Mouse (Mus musculus): ENCODE data around the gene Ift81. TPM values are rescaled to one million over a fixed set of nuclear protein-coding genes. Genes with fewer than 3 reads are reported as not detected.
A peak's percentile ranks its signal among the peaks of the same experiment; 100 is the strongest.

The Ift81 gene
- polyA plus RNA-seq, 1 experiment from 2014 or later = 42.2 TPM

GRCm38 (mm10) chr5:122529316-122529715 is 85.0 kb downstream of the Ift81 start:
- H3K36me3 ChIP-seq = peaks cover 12% of the 10 kb centered on the region
- no peaks in the 10 kb centered on the region for H3K9me3 ChIP-seq (replicated peaks)
- peak overlapping the region; percentile 72; the same call in 1 of the 2 replicates for H3K27ac ChIP-seq
- no peaks in the 10 kb centered on the region for H3K27me3 ChIP-seq (ENCODE audit: low read depth, poor library complexity, severe bottlenecking)
- 67% methylated on average over 3 of the region's 3 CpGs for WGBS
- no peak overlapping the region for H3K4me3 ChIP-seq
- no peak for DNase-seq (ENCODE audit: low spot score)
- peaks cover 36% of the 10 kb centered on the region for H3K4me1 ChIP-seq

- peaks cover 36% of the 10 kb centered on the region for H3K4me1 ChIP-seq
Observed at GRCm38 (mm10) chr5:122528591-122528990, 85.7 kb downstream of the Ift81 start.

DNA sequence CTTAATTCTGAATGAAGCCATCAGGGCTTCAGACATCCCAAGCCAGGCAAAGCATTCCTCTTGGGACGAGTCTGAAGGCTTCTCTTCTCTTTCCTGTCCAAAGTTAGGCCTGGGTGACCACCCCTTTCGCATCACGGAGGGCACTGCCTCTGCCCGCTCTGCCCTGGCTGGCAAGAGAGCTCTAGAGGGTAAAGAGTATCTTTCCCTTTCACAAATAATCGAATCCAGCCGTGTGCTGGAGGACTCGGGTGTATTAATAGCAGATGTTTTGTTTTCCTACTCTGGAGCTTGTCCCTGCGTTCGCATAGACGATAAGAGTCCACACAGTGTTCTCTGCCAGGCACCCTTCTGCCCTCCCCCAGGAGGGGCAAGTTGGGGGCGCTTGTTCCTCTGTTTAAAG is 86.6 kb downstream of the Ift81 start:
- peak; percentile 64 for DNase-seq (ENCODE audit: low spot score)
- Histone ChIP-seq H3K4me1 (peaks cover 36% of the 10 kb centered on the region), H3K36me3 (peaks cover 12% of the 10 kb centered on the region), H3K27me3 (ENCODE audit: low read depth, poor library complexity, severe bottlenecking) (no peaks in the 10 kb centered on the region), H3K9me3 (replicated peaks) (no peaks in the 10 kb centered on the region), H3K27ac (peak overlapping the region; percentile 72), H3K4me3 (peak overlapping the region; percentile 18; the same call in 1 of the 2 replicates)
- 37% methylated on average over 11 of the region's 11 CpGs for WGBS

More at GRCm38 (mm10) chr5:122528591-122528990, 85.7 kb downstream of the Ift81 start:
- Histone ChIP-seq H3K27ac (peak overlapping the region; percentile 72), H3K27me3 (ENCODE audit: low read depth, poor library complexity, severe bottlenecking) (no peaks in the 10 kb centered on the region), H3K4me3 (no peak overlapping the region), H3K36me3 (peaks cover 12% of the 10 kb centered on the region), H3K9me3 (replicated peaks) (no peaks in the 10 kb centered on the region)
- no peak for DNase-seq (ENCODE audit: low spot score)
- WGBS = 85% methylated on average over 3 of the region's 3 CpGs

GRCm38 (mm10) chr5:122526878-122527730 is 87.2 kb downstream of the Ift81 start:
- Histone ChIP-seq H3K9me3 (replicated peaks) (no peaks in the 10 kb centered on the region), H3K4me3 (peak overlapping the region; percentile 18; the same call in 1 of the 2 replicates), H3K4me1 (peaks cover 36% of the 10 kb centered on the region), H3K27me3 (ENCODE audit: low read depth, poor library complexity, severe bottlenecking) (no peaks in the 10 kb centered on the region), H3K36me3 (peaks cover 9% of the 10 kb centered on the region), H3K27ac (peak overlapping the region; percentile 72)
- DNase-seq (ENCODE audit: low spot score) = no peak
- WGBS = 75% methylated on average over 15 of the region's 15 CpGs

- Histone ChIP-seq H3K4me3 (no peak overlapping the region), H3K27me3 (ENCODE audit: low read depth, poor library complexity, severe bottlenecking) (no peaks in the 10 kb centered on the region), H3K4me1 (peaks cover 36% of the 10 kb centered on the region), H3K9me3 (replicated peaks) (no peaks in the 10 kb centered on the region), H3K27ac (peak overlapping the region; percentile 72; the same call in 1 of the 2 replicates), H3K36me3 (peaks cover 9% of the 10 kb centered on the region)
- DNase-seq (ENCODE audit: low spot score) = no peak
- WGBS = 95% methylated on average over 9 of the region's 9 CpGs
Observed at GRCm38 (mm10) chr5:122526405-122526804, 87.9 kb downstream of the Ift81 start.

DNA sequence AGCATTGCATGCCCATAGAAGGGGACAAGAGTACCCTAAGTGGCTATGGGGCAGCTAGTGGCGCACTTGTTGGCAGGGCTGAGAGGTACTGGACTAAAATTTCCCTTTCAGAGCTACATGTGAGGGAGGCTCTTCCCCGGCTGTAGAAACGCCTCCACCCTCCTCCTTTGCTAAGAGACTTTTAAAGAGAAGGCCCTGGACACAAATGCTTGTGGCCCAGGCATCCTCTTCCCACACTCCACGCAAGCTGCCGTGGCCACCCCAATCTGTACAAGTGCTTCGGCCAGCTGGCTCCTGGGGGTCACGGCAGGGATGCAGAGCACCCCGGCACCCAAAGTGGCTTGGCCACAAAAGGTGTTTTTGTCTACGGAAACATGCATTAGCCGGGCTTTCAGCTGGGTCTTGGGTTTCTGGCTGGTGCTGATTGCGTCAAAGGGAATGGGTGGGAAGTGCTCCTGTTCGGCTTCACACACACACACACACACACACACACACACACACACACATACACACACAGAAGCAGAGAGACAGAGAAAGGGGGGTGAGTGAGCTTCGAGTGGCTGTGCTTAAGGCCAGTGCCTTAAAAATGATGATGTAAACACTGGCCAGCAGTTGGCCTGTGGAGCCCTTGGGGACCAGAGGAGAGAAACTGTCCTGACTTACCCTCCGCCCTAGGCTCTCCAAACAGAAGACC is 88.9 kb downstream of the Ift81 start:
- Histone ChIP-seq H3K36me3 (peaks cover 9% of the 10 kb centered on the region), H3K4me1 (peaks cover 45% of the 10 kb centered on the region), H3K9me3 (replicated peaks) (no peaks in the 10 kb centered on the region), H3K4me3 (no peak overlapping the region), H3K27ac (peak overlapping the region; percentile 34; the same call in 1 of the 2 replicates), H3K27me3 (ENCODE audit: low read depth, poor library complexity, severe bottlenecking) (no peaks in the 10 kb centered on the region)
- 80% methylated on average over 14 of the region's 14 CpGs for WGBS
- DNase-seq (ENCODE audit: low spot score) = no peak

- WGBS = 83% methylated on average over 4 of the region's 4 CpGs
- DNase-seq (ENCODE audit: low spot score) = no peak
- H3K4me3 ChIP-seq = no peak overlapping the region
- H3K27ac ChIP-seq = peak overlapping the region; percentile 34; the same call in 1 of the 2 replicates
- H3K9me3 ChIP-seq (replicated peaks) = no peaks in the 10 kb centered on the region
- no peaks in the 10 kb centered on the region for H3K27me3 ChIP-seq (ENCODE audit: low read depth, poor library complexity, severe bottlenecking)
- peaks cover 46% of the 10 kb centered on the region for H3K4me1 ChIP-seq
- peaks cover 9% of the 10 kb centered on the region for H3K36me3 ChIP-seq
Observed at GRCm38 (mm10) chr5:122524854-122525237, 89.5 kb downstream of the Ift81 start.

GRCm38 (mm10) chr5:122524244-122524643 is 90.1 kb downstream of the Ift81 start:
- H3K27me3 ChIP-seq (ENCODE audit: low read depth, poor library complexity, severe bottlenecking) = no peaks in the 10 kb centered on the region
- H3K9me3 ChIP-seq (replicated peaks) = no peaks in the 10 kb centered on the region
- WGBS = 87% methylated on average over 3 of the region's 3 CpGs
- peaks cover 9% of the 10 kb centered on the region for H3K36me3 ChIP-seq
- no peak for DNase-seq (ENCODE audit: low spot score)
- H3K4me3 ChIP-seq = no peak overlapping the region
- peaks cover 44% of the 10 kb centered on the region for H3K4me1 ChIP-seq
- H3K27ac ChIP-seq = 0 out of 2 replicates have a peak overlapping the region, but pooled peaks have one; percentile 34

DNA sequence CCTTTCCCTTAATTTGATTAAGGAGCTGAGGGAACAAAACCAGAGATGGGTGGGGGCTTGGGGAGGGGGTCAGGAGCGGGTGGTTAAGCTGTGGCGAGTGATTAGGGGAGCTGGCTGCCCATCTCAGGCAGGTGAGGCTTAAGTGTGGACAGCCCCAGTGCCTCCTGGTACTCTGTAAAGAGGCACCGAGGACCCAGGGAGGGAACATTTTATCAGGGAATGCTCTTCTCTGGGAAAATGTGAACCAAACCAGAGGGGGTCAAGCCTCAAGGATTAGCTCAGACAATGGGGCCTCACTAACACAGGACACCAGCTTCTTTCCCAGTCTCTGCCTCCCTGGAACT is 93.2 kb downstream of the Ift81 start:
- Histone ChIP-seq H3K9me3 (replicated peaks) (no peaks in the 10 kb centered on the region), H3K36me3 (0 out of 2 replicates have a peak, but pooled peaks cover 4% of the 10 kb centered on the region), H3K4me1 (peaks cover 30% of the 10 kb centered on the region), H3K27ac (no peak overlapping the region), H3K27me3 (ENCODE audit: low read depth, poor library complexity, severe bottlenecking) (no peaks in the 10 kb centered on the region), H3K4me3 (no peak overlapping the region)
- DNase-seq (ENCODE audit: low spot score) = no peak
- WGBS = 73% methylated on average over 3 of the region's 3 CpGs

DNA sequence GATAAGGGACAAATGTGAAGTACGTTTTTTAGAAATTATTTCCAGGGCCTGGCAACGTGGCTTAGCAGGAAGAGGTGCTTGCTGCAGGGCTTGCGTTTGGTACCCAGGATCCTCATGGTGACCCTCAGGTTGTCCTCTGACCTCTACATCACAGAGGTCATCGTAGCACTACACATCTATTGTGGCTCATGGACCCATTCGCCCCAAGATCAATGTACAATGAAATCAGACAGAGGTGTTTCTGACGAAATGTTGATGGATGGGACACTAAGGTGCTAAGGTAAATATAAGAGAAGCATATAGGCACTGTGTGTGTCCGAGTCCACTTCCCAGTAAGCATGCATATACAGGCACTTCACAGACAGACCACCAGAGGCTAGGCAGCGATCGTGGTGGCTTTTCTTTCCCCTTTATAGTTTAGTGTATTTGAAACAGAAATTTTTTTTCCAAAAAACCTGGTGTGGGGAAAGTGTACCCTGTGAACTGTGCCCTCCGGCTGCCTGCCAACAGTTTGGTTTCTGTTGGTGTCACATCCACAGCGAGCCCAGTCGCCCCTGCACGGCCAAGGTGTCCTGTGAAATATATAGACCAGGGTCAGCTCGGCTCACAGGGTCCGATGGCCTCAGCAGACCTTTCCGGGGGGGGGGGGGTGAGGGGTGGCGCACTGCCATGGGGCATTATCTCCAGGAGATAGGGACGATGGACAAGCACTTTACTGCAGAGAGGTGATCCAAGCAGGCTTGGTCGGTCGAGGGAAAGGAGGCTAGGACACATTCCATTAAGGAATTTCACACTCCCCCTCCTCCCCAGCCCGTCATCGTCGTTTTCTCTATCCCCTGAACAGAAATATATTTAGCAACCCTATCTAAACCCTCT is 93.8 kb downstream of the Ift81 start:
- Histone ChIP-seq H3K27ac (no peak overlapping the region), H3K4me3 (no peak overlapping the region), H3K36me3 (no peaks in the 10 kb centered on the region), H3K4me1 (peaks cover 30% of the 10 kb centered on the region), H3K27me3 (ENCODE audit: low read depth, poor library complexity, severe bottlenecking) (no peaks in the 10 kb centered on the region), H3K9me3 (replicated peaks) (no peaks in the 10 kb centered on the region)
- WGBS = 54% methylated on average over 23 of the region's 23 CpGs
- no peak for DNase-seq (ENCODE audit: low spot score)

GRCm38 (mm10) chr5:122519043-122519660 is 95.2 kb downstream of the Ift81 start:
- no peak overlapping the region for H3K27ac ChIP-seq
- no peak for DNase-seq (ENCODE audit: low spot score)
- 46% methylated on average over 7 of the region's 7 CpGs for WGBS
- peaks cover 32% of the 10 kb centered on the region for H3K4me1 ChIP-seq
- no peaks in the 10 kb centered on the region for H3K27me3 ChIP-seq (ENCODE audit: low read depth, poor library complexity, severe bottlenecking)
- H3K4me3 ChIP-seq = no peak overlapping the region
- no peaks in the 10 kb centered on the region for H3K9me3 ChIP-seq (replicated peaks)
- no peaks in the 10 kb centered on the region for H3K36me3 ChIP-seq

GRCm38 (mm10) chr5:122518247-122518646 is 96.1 kb downstream of the Ift81 start:
- Histone ChIP-seq H3K4me3 (no peak overlapping the region), H3K27ac (no peak overlapping the region)
- 37% methylated on average over 8 of the region's 8 CpGs for WGBS

More at GRCm38 (mm10) chr5:122518247-122518646, 96.1 kb downstream of the Ift81 start:
- no peaks in the 10 kb centered on the region for H3K9me3 ChIP-seq (replicated peaks)
- H3K4me1 ChIP-seq = peaks cover 39% of the 10 kb centered on the region
- H3K27me3 ChIP-seq (ENCODE audit: low read depth, poor library complexity, severe bottlenecking) = no peaks in the 10 kb centered on the region
- H3K36me3 ChIP-seq = no peaks in the 10 kb centered on the region
- no peak for DNase-seq (ENCODE audit: low spot score)
